Mouse (Mus musculus) urinary bladder, postnatal 25 days (tissue): ENCODE data around the gene Dcst1.

Experiments used
- DNase-seq: peaks from one replicate; pipeline ENCODE4 v3.0.0; 2022; ENCODE audit warnings: low spot score

Dcst1 gene

DNA sequence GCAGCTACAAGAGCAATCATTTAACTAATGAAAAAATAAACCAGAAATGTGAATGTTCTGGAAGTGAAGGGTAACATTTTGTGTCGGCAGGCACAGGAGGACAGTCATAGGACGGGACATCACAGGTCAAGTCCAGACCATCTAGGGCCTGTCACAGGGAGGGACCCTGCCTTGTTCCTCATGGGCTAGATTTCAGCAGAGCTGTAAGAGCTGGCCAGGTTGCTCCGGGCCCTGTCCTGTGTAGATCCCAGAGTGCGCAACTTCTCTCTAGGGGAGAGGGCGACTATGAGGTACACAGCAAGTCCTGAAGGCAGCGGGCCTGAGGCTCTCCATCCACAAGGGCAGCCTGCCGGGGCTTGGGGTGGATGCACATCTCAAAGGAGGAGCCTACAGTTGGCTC is 3.4 kb downstream of the Dcst1 start, which contains the start of gene Dcst2:
Dcst2 (plus strand) TSS at position 301 of the 400 bp plus-strand sequence.
- no peak for DNase-seq

DNA sequence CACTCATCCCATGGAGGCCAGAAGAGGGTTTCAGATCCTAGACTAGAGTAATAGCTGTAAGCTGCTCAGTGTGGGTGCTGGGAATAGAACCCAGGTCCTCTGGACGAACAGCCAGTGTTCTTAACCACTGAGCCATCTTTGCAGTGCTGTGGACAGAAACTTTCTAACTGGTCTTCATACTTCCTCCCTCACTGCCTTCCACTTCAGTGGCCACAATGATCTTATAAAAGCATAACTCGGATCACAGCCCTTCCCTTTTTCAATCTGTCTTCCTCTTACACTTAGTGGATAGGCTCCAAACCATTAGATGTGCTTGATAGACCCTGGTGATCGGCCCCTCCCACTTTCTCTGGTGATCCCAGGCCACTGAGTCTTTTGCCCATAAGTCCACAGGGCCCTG is 4.8 kb downstream of the Dcst1 start:
- DNase-seq, result no peak

DNA sequence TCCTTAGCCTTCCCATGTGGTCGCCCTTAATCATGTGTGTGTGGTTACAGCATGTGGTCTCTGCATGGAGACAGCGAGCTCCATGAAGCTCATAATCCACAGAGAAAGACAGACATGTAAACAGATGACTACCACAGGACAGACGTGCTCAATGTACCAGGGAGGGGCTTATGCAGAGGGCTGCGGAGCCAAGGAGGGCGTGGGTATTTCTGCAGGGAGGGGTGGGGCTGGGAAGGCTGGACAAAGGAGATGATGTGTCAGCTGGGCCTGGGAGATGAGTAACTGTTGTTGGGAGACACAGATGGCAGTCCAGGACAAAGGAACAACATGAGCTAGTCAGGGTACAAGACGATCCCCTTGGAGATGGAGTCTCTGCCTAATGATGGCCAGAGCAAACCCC is 5.4 kb downstream of the Dcst1 start:
- DNase-seq, result no peak

DNA sequence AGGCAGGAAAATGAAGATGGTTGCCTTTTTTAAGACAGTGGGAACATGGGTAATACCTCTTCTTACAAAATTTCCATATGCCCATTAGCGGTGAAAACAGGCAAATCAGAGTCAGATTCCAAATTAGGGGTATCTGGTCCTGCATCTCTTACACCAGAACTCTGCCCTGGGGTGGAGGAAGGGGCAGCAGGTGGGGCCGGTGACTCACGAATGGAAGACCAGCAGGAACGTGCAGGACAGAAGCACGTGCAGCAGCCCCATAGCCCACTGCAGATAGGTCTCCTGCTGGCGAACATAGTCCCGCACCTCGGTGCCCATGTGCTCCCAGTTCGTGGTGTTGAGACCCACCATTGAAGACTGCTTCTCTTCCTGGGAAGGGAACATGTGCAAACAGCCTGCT is 9.0 kb downstream of the Dcst1 start:
- DNase-seq, result no peak

DNA sequence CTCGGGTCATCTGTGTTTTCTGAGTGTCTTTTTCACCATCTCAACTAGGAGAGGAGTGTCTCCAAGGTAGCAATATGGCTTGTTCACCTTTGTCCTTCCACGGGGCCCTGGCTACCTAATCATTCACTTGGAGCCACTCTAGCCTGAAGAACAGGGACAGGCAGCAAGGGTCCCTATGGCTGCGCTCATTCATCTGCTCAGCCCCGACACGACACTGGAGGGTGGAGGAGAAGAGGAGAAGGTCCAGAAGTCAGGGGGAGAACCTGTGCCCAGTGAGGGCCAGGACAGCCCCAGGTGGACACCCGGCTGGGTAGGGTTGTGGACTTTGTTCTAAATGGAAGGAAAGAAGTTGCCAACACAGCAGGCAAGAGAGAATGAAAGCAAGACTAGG is 9.5 kb downstream of the Dcst1 start:
- no peak for DNase-seq

DNA sequence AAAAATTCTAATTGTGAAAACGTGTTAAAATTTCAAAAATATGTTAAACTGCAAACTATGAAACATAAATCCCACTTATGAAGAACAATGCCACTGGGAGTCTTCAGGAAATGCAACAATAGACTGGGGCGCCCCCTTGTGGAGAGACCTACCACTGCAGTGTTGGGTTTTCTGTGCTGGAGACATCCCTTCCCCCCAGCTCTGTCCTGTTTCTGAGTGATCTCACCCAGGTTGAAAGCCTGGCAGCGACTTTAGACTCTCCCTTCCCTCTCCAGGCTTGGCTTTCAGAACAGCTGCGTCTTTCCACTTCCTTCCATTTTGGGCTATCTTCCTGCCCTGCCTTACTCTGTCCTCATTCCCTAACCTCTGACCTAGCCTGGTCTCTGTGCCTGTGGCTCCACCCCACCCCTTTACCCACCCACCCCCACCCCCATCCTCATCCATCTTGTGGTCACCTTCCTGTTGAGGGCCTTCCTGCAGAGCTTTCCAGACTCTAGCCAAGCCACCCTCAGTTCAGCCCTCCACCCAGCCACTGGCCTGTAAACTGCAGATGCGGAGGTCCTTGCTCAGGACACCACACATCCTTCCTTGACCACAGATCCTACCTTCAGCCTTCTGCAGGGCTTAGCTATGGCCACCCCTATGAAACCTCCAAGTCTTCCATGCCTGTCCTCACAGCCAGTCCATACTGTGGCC is 10.1 kb downstream of the Dcst1 start:
- peak; percentile 90 for DNase-seq

DNA sequence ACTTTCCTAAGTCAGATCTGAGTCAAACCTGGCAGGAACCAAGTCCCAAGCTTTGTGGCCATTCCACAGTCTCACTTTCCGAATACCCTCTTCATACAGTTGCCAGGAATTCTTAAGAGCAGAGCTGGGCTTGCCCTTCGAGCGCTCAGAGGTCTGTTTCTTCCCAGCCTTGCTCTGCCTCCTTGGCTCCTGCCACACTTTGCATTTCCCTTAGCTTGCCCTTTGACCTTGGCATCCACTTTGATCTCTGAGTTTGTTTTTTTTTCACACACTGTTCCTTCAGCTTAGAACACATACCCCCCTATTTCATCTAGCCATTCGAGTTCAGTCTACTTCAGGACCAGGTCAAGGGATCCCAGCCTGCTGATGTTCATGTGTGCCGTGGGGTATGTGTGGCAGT is 13.8 kb downstream of the Dcst1 start:
- no peak for DNase-seq

DNA sequence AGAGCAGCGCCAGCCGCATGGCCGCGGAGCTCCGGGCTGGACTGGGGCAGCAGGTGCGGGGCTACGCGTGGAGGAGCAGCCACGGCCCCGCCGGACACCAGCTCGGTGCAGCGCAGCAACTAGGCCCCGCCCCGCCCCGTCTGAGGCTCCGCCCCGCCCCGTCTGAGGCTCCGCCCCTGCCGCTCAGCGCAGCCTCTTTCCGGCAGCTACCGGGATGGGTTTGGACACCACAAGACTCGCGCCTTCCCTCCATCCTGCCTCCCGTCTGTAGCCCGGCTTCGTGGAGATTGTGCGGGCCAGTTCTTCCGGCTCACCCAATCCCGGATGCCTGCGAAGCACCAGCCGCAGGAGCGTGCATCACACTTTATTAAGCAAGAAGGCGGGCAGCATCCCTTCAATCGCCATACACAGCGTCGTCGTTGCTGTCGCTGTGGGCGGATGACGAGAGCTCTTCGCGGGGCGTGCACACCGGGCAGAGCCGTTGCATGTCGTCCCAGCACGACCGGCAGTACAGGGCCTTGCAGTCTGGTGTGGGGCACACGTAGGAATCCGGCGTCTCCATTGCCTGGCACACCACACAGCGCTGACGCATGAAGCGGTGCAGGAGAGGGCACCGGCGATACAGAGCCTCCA is 15.1 kb downstream of the Dcst1 start, which contains the start of gene Adam15:
Adam15 (minus strand) TSS at position 128 of the 633 bp plus-strand sequence.
- peak; percentile 87 for DNase-seq

DNA sequence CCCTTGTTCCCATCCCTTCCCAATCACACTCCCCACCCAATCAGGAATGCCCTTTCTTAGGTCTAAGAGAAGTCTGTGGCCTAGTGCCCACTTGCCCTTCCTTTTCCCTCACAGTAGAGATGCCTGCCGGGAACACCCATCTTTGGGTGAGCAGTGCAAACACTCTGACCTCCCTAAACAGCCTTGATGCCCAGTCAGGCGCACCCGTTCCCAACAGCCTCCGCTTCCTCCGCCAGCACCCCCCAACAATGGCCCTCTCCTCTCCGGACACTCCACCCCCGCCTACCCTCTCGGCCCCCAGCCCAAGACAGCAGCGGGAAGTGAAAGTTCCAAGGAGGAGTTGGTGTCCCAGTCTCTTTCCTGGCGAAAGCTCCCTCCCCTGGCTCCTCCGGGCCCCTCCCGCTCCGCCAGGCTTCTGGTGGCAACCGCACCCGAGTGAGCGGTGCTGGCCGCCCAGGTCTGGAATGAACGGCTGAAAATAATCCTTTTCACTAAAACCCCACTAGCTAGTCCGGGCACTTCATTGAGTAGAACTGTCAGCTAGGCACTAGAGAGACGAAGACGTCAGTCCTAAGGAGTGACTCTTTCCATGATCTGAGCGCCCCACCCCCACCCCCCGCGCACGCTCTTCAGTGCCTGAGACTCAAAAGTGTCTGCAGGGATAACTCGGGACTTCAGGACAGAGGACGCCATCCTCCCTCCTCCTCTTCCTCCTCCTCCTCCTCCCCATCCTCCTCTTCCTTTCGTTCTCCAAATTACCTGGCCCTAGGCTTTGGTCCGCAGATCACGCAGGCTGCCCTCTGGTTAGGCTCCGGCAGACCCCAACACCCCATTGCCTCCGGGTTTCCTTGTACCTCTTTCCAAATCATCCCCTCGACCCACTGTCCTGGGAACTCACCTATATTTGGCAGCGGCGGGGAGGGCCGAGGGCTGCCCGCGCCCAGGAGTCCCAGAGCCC is 15.9 kb downstream of the Dcst1 start:
- peak; percentile 42 for DNase-seq

DNA sequence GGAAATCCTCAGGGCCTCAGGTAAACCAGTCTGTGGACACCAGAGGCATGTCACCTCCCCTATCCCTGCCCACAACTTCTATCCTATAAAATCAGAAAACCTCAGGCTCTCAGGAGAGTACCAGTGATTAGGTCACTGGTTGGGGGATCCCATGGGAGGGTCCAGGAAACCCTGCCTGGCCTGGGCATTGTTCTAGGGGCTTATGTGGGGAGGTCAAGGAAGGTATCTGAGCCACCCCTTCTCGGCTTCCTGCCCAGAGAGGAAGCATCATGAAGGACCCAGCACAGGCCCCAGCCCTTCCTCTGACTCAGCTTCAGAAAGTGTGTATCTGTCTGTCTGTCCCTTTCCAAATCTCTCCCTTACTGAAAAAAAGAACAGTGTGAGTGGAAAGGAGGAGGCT is 17.1 kb downstream of the Dcst1 start:
- DNase-seq, result no peak

DNA sequence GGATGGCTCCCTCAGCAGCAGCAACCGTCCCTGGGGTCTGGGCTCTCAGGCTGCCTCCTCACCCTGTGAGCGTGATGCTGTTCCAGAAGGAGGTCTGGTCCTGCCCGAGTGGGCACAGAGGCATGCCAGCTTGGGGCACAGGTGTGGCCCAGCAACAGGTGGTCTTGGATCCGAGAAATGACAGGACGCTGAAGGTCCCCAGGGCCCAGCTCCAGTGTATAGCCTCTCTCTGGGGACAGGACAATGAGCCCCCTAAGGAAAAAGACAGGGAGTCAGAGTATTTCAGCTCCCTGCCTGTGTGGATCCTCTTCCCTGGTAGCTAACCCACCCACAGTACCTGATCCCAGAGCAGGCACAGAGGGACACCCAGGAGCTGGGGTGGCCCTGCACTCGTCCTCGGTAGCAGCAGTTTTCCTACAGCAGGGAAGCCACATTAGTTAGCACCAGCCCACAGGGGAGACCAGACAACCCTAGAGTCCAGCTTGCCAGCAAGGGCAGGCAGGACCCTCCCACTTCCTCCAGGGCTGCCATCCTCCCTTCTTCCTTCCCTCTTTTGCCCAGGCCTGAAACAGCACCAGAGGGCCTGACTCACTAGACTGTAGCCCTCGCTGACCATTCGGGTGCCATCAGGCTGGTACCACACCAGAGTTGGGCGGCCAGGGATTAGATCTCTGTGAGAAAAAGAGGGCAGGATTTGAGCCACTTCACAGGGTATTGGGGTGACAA is 18.1 kb downstream of the Dcst1 start:
- no peak for DNase-seq

DNA sequence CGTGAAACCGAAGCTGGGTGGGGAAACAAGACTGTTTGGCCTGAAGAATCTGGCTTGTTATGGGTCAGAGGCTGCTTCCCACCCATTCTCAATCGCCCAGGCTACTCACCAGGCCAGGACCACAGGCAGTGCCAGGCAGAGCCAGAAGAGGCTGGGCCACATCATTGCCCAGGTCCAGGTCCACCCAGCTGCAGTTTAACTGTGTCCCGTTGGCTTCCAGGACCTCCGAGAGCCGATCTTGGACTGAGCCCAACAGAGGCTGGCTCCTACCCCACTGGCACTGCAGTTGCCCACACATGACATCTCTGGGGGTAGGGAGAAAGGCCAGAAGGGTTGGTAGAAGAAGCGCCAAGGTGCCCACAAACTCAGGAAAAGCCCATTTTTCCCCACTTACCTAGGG is 21.8 kb downstream of the Dcst1 start:
- DNase-seq, result no peak

DNA sequence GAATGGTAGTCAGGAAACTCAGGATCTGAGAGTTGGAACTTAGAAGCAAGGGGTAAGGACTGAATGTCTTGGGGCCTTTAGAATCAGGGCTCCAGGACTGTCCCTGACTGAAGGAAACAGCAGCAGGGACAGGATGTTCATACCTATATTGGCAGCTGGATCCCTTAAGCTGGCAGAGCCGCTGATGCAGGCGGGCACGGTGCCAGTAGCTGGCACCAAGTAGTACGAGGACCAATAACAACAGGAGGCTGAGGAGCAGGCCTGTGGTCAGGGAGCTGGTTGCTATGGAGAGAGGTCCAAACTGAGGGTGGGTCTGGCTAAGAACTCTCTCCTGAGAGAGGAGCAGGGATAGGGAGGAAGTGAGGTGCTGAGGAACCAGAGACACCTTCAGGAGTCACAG is 23.3 kb downstream of the Dcst1 start:
- no peak for DNase-seq

DNA sequence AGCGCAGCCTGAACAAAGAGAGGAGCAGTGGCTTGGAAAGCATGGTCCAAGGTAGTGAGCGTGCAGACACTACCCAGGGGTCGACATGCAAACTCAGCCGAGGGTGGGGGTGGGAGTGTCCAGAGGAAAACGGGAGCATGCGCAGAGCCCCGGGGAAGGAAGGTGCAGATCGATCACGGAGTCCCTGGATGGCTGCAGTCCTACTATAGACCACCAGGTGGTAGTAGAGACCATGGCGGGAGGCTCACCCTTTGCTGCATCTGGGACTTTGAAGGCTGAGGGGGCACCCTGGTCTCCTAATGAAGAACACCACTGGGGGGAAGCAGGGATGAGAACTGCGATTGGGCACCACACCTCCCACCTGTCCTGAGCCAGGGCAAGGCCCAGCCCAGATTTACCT is 24.6 kb downstream of the Dcst1 start:
- peak; percentile 69 for DNase-seq

DNA sequence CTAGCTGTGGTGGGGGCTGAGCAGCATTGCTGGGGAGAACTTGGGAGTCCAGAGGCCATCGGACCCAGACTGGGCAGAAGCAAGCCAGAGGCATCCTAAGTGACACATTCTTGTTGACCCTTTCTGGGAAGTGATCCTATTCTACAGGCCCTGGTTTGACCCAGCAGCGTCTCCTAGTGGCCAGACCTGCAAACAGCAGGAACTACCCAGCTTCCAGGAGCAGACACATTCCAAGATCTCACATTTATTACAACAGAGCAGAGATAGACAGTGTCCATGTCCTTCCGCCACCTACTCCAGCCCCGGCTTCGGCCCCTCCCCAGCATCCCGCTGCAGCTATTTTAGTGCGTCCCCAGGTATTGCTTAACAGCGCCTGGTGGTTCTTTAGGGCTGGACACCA is 25.6 kb downstream of the Dcst1 start:
- peak; percentile 64 for DNase-seq

DNA sequence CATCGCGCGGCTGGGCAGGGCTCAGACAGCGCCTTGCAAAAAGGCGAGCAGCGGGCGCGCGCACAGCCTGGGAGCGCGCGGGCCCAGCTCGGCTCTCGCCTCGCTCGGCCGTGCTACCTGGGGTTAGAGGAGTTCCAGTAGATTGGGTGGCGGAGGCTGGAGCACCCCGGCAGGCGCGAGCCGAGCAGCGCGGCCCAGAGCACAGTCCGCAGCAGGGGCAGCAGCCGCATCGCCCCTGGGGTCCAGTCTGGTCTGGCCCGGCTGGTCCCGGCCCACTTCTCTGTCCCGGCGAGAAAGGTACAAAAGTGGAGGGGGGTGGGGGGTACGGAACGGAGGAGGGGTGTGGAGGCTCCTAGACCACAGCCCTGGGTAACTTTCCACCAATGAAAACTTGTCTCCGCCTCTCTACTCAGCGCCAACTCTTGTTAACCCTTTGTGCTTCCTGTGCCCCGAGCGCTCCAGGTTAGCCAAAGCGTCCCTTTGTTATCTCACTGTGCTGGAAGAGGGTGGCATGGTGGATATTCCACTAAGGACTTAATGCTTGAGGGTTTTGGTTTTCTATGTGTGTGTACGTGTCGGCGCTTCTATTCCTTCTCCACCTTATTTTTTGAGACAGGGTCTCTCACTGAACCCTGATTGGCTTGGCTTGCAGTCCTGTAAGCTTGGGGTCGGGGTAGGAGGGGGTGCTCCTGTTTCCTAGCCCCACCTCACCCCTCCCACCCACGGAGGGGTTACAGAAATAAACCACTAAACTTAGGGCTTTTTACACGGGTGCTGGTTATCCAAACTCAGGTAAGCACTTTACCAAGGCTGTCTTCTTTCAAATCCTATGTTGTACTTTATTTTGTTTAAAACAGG is 27.1 kb downstream of the Dcst1 start, which contains the start of gene Efna4:
Efna4 (minus strand) TSS at position 308 of the 858 bp plus-strand sequence.
- DNase-seq, result peak; percentile 53

DNA sequence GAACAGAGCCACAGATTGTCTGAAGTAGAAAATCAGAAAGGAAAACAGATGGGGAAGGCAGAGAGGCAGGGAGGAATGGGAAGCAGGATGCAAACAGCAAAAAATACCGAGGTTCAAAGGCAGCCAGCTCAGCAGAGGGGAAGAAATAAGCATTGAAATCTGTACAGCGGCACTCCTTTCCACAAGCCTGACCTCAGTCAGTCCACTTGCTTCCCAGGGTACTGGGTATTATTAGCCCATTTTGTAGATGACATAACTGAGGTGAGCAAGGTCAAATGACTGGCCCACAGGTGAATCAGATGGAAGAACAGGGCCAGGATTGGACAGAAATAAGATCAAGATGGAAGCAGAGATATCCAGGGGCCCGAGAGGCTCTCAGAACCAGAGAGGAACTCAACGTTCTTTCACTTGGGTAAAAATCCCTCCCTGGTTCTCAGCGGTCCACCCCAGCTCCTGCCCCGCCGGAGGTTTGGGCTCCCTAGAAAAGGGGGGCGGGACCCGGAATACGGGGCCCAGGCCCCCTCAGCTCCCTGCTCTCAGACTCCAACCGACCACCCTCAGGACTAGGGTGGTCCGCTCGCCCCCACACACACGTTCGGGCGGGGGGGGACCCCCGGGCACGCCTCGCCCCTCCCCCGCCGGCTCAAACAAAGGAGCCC is 27.9 kb downstream of the Dcst1 start:
- no peak for DNase-seq

DNA sequence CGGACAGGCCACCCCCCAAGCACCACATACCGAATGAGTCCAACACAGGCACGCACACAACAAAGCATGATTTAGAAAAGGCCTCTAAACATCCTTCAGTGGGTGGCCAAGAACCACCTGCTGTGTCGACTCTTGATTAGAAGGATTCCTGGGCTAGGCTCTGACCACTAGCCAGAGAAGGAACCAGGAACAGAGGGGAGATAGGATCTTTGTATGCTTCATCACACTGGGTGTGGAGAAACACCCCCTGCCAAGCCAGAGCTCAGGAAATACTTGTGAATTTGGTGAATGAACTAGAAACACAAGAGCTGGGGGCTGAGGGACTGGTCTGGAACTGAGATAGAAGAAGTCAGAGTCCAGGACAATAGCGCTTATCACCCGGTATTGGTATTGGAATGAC is 28.5 kb downstream of the Dcst1 start:
- DNase-seq, result no peak

DNA sequence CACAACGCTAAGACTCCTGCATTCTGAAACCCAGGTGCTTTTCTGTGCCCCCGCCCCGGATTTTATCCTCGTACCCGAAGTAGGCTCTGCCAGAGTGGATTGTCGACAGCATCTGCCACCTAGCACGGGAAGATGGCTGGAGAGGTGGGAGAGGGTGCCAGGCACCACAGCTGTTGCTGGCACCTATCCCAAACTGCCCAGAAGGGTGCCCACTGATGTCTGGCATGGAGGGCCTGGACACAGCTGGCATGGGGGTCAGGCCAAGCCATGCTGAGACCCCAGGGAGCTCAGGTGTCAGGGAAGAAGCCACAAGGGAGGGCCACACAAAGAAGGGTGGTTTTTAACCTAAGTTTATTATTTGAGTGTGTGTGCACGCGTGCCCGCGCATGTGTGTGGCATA is 32.0 kb downstream of the Dcst1 start:
- no peak for DNase-seq

DNA sequence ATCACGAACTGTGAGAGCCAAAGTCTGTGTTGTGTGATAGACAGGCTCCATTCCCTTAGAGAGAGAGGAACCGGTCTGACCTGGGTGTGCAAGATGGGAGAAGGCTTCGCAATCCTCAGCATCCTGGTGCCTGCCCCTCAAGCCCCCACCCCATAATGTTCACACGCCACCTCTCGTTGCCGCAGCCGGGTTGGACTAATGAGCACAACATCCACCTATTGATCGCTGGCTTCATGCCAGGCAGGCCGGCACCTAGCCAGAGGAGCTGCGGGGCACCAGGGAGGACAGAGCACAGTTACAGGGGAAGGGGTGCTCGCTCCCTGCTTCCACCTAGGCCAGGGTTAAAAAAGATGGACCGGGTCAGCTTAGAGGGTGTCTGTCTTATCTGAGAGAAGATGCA is 32.6 kb downstream of the Dcst1 start:
- DNase-seq, result no peak
